Mouse (Mus musculus): ENCODE measurements around the gene Fbxl17. TPM values are rescaled to one million over a fixed set of nuclear protein-coding genes. Genes with fewer than 3 reads are reported as not detected.

The Fbxl17 gene
- polyA plus RNA-seq, 1 experiment from 2014 or later = 7.5 TPM

DNA sequence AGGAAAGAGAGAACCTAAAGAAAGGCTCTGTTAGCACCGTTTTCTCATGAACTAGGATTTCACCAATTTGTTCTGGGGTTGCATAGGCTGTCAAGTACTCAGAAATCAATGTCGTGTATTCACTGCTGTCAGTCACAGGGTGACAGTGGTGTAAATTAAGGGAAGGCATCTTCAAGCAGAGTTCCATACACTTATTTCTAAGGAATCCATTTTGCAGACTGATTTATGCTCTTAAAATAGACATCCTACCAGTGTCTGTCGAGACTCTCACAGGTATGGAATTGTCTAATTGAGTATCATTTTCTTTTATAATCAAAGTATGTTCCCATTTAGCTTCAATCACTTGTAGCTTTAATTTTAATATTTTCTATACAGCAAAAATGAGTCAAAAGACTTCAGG lies 189.8 kb downstream of the Fbxl17 start:
- Histone ChIP-seq H3K4me3 (replicated peaks) (no peak overlapping the region), H3K27me3 (no peaks in the 10 kb centered on the region), H3K36me3 (no peaks in the 10 kb centered on the region), H3K9me3 (peaks cover 6% of the 10 kb centered on the region; the same call in 1 of the 2 replicates), H3K9ac (replicated peaks) (no peak overlapping the region), H3K4me2 (no peak overlapping the region), H3K4me1 (replicated peaks) (0 out of 2 replicates have a peak, but pooled peaks cover 8% of the 10 kb centered on the region), H3K27ac (no peak overlapping the region)
- 72% methylated on average over 3 of the region's 3 CpGs for WGBS
- ATAC-seq (ENCODE audit: insufficient number of reproducible peaks, insufficient read depth, low FRiP score, low TSS enrichment, low read depth) = no peak

DNA sequence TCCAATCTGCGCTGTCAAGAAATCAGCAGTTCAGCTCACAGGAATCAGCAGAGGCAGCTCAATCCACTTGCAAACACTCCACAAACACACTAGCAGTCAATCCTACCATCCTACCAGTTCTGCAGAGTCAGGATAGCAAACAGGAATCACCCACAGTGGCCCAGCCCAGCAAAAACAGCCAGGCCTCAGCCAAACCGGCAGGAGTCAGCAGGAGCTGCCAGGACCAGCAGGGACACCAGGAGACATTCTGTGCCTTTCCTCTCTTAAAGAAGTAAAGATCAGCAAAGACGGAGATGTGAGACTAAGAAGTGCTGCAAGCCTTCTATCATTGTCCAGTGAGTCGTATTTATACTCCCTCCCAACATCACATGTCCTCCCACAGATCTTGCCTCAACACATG lies 196.0 kb downstream of the Fbxl17 start:
- Histone ChIP-seq H3K27me3 (no peaks in the 10 kb centered on the region), H3K27ac (no peak overlapping the region), H3K4me2 (no peak overlapping the region), H3K9me3 (no peaks in the 10 kb centered on the region), H3K4me3 (replicated peaks) (no peak overlapping the region), H3K9ac (replicated peaks) (no peak overlapping the region), H3K36me3 (no peaks in the 10 kb centered on the region), H3K4me1 (replicated peaks) (peaks cover 37% of the 10 kb centered on the region)
- no peak for ATAC-seq (ENCODE audit: insufficient number of reproducible peaks, insufficient read depth, low FRiP score, low TSS enrichment, low read depth)
- WGBS = 63% methylated on average over 4 of the region's 4 CpGs

DNA sequence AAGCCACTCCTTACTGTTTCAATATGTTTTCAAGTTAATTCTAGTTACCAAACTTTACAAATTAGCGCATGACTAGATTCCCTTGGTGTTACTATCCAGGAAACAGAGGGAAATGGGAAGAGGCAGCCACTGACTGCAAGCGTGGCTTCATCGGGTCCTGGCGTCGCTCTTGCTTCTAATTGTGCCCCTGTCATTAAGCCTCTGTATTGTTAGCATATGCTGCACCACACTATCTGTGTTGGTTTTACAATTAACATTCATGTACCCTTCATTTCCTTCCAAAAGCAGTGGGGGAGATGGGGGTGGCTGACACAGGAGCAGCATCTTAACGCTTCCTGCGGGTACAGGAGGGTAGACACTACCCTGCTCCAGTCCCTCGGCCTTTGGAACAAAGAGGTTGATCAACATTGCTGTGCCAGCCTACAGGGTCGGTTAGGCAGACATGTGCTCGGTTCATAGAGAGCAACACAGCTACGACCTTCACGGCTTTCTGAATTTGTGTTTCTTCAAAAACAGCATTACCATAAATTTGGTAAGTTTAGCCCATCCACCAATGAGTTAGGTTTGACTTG lies 197.9 kb downstream of the Fbxl17 start:
- H3K9me3 ChIP-seq = no peaks in the 10 kb centered on the region
- H3K4me2 ChIP-seq = no peak overlapping the region
- no peaks in the 10 kb centered on the region for H3K27me3 ChIP-seq
- WGBS = 71% methylated on average over 12 of the region's 12 CpGs
- no peak overlapping the region for H3K4me3 ChIP-seq (replicated peaks)
- H3K27ac ChIP-seq = no peak overlapping the region
- ATAC-seq (ENCODE audit: insufficient number of reproducible peaks, insufficient read depth, low FRiP score, low TSS enrichment, low read depth) = no peak
- H3K9ac ChIP-seq (replicated peaks) = no peak overlapping the region
- peaks cover 37% of the 10 kb centered on the region for H3K4me1 ChIP-seq (replicated peaks)
- no peaks in the 10 kb centered on the region for H3K36me3 ChIP-seq

DNA sequence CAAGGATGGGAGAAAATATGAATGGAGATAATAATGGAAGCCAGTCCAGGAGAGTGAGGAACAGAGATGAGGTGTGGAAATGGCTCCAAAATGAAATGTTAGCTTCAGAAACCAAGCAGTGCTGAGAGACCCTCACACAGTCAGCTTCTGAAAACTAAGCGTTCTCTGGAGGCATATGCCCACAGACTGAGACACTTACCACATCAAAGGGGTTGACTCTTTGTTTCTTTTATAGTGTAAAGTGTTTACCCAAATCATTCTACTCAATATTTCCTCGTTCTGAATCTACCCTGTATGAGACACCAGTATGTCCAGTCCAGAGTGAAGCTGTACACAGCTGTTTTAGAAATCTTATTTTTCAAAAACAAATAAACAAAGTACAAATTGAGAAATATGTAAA lies 204.3 kb downstream of the Fbxl17 start:
- no peak overlapping the region for H3K4me2 ChIP-seq
- no peak overlapping the region for H3K9ac ChIP-seq (replicated peaks)
- no peak overlapping the region for H3K4me3 ChIP-seq (replicated peaks)
- no peak overlapping the region for H3K27ac ChIP-seq
- no peaks in the 10 kb centered on the region for H3K27me3 ChIP-seq
- H3K4me1 ChIP-seq (replicated peaks) = peaks cover 8% of the 10 kb centered on the region; the same call in 1 of the 2 replicates
- no peaks in the 10 kb centered on the region for H3K9me3 ChIP-seq
- ATAC-seq (ENCODE audit: insufficient number of reproducible peaks, insufficient read depth, low FRiP score, low TSS enrichment, low read depth) = no peak
- 44% methylated on average over 2 of the region's 2 CpGs for WGBS
- no peaks in the 10 kb centered on the region for H3K36me3 ChIP-seq

DNA sequence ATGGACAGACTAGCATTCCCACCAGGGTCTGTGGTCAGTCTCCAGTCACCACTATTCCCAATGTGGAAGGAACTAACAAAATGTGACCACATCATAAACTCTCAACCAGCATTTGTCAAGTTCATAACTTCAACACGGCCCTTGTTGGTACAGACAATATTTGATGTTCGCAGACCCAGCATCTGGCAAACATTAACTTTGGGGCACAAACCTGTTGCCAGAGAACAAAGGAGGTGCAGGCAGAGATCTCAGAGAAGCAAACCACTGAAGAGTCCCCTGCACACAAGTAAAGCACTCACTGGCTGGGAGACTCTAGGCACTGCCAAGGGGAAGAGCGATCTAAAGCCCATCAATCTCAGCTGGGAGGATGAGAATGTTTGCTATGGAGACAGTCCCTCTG lies 204.9 kb downstream of the Fbxl17 start:
- H3K4me2 ChIP-seq = no peak overlapping the region
- H3K4me3 ChIP-seq (replicated peaks) = no peak overlapping the region
- peaks cover 8% of the 10 kb centered on the region; the same call in 1 of the 2 replicates for H3K4me1 ChIP-seq (replicated peaks)
- 35% methylated on average over 3 of the region's 3 CpGs for WGBS
- no peaks in the 10 kb centered on the region for H3K9me3 ChIP-seq
- no peaks in the 10 kb centered on the region for H3K36me3 ChIP-seq
- H3K27me3 ChIP-seq = no peaks in the 10 kb centered on the region
- H3K9ac ChIP-seq (replicated peaks) = no peak overlapping the region
- H3K27ac ChIP-seq = no peak overlapping the region
- no peak for ATAC-seq (ENCODE audit: insufficient number of reproducible peaks, insufficient read depth, low FRiP score, low TSS enrichment, low read depth)

DNA sequence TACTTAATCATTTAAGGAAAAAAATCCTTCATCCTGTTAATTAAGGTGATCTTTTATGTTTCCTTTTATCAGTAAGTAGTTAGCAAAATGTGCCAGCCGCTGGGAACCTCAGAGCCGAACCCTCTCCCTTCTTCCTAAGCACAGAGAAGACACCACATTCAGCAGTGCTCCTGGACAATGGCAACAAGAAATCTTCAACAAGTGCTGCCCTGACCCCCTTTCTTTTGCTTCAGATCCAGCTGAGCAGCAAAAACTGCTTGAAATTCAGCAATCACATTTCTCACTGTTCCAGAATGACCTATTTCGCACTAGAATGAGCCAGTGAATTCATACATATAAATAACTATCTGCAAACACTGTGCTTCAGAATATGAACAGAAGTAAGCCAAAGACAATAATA lies 205.8 kb downstream of the Fbxl17 start:
- no peak overlapping the region for H3K4me3 ChIP-seq (replicated peaks)
- no peaks in the 10 kb centered on the region for H3K27me3 ChIP-seq
- H3K36me3 ChIP-seq = no peaks in the 10 kb centered on the region
- no peak for ATAC-seq (ENCODE audit: insufficient number of reproducible peaks, insufficient read depth, low FRiP score, low TSS enrichment, low read depth)
- H3K27ac ChIP-seq = no peak overlapping the region
- H3K9ac ChIP-seq (replicated peaks) = no peak overlapping the region
- peaks cover 8% of the 10 kb centered on the region; the same call in 1 of the 2 replicates for H3K4me1 ChIP-seq (replicated peaks)
- 73% methylated on average over 3 of the region's 3 CpGs for WGBS
- H3K9me3 ChIP-seq = no peaks in the 10 kb centered on the region
- no peak overlapping the region for H3K4me2 ChIP-seq

DNA sequence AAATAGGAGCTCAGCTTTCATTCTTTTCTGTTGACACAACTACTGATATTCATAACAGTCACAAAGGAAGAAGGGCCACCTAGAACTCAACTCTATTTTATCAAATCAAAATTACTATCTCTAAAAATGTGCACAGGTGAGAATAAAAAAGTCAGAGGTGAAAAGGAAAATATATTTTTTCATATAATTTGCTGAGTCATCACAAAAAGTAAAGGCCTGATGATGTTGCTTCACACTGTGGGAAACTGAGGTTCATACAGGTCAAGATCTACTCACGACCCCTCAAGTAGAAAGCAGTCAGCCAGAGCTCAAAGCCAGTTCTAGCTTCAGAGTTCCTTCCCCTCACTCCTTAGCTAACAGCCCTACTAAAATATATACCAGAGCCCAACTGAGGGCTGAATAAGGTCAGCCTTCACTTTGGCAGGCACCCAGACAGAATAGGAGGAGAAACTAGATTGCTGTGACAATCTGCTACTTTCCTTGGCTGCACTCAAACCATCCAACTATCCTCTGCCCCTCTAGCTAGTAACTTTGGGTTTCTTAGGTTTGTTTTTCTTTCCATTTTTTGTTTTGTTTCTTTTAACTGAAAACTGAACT lies 210.4 kb downstream of the Fbxl17 start:
- no peak for ATAC-seq (ENCODE audit: insufficient number of reproducible peaks, insufficient read depth, low FRiP score, low TSS enrichment, low read depth)
- Histone ChIP-seq H3K9ac (replicated peaks) (no peak overlapping the region), H3K4me2 (no peak overlapping the region), H3K4me3 (replicated peaks) (no peak overlapping the region), H3K4me1 (replicated peaks) (peaks cover 5% of the 10 kb centered on the region), H3K27ac (no peak overlapping the region), H3K9me3 (no peaks in the 10 kb centered on the region), H3K36me3 (no peaks in the 10 kb centered on the region), H3K27me3 (no peaks in the 10 kb centered on the region)
- WGBS = 85% methylated on average over 1 of the region's 1 CpGs

DNA sequence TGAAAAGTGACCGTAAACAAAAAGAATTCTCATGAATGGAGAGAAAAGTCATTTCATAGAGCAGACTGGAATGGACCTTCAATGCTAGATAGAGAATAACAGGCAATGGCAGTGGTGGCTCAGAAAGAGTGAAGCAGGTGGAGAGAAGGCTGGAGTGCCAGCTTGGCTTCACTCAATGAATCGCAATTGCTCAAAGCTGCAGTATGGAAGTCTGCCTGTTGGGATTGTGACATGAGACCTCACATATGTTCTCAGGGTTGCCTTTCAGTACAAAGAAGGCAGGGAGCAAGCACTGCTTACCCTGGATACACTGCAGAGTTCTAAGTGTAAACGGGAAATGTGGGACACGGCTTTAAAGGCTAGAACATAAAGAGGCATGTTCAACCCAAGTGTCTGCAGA lies 211.0 kb downstream of the Fbxl17 start:
- ATAC-seq (ENCODE audit: insufficient number of reproducible peaks, insufficient read depth, low FRiP score, low TSS enrichment, low read depth) = no peak
- H3K9ac ChIP-seq (replicated peaks) = no peak overlapping the region
- peaks cover 5% of the 10 kb centered on the region for H3K4me1 ChIP-seq (replicated peaks)
- H3K9me3 ChIP-seq = no peaks in the 10 kb centered on the region
- no peaks in the 10 kb centered on the region for H3K27me3 ChIP-seq
- WGBS = 97% methylated on average over 4 of the region's 4 CpGs
- no peak overlapping the region for H3K4me3 ChIP-seq (replicated peaks)
- no peak overlapping the region for H3K4me2 ChIP-seq
- no peak overlapping the region for H3K27ac ChIP-seq
- H3K36me3 ChIP-seq = no peaks in the 10 kb centered on the region

DNA sequence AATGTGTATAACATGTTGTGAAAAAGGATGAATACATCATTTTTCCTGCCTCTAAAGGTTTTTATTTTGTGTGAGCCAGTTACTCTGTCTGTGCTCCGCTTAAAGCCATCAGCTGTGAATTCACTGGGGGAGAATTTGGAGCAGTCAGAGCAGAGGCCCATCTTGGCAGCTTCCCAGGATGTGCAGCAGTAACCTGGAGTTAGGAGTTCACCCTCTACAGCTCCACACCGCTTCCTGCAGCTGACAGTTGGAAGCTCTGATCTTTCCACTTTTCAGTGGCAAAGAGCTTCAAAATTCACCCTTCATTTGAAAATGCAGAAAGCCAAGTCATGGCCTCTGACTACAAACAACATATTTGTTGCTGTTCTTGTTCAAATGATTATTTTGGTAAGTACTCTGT lies 212.4 kb downstream of the Fbxl17 start:
- WGBS = 54% methylated on average over 2 of the region's 2 CpGs
- Histone ChIP-seq H3K4me2 (no peak overlapping the region), H3K4me1 (replicated peaks) (peaks cover 5% of the 10 kb centered on the region), H3K36me3 (no peaks in the 10 kb centered on the region), H3K9ac (replicated peaks) (no peak overlapping the region), H3K27ac (no peak overlapping the region), H3K9me3 (no peaks in the 10 kb centered on the region), H3K4me3 (replicated peaks) (no peak overlapping the region), H3K27me3 (no peaks in the 10 kb centered on the region)
- ATAC-seq (ENCODE audit: insufficient number of reproducible peaks, insufficient read depth, low FRiP score, low TSS enrichment, low read depth) = no peak

DNA sequence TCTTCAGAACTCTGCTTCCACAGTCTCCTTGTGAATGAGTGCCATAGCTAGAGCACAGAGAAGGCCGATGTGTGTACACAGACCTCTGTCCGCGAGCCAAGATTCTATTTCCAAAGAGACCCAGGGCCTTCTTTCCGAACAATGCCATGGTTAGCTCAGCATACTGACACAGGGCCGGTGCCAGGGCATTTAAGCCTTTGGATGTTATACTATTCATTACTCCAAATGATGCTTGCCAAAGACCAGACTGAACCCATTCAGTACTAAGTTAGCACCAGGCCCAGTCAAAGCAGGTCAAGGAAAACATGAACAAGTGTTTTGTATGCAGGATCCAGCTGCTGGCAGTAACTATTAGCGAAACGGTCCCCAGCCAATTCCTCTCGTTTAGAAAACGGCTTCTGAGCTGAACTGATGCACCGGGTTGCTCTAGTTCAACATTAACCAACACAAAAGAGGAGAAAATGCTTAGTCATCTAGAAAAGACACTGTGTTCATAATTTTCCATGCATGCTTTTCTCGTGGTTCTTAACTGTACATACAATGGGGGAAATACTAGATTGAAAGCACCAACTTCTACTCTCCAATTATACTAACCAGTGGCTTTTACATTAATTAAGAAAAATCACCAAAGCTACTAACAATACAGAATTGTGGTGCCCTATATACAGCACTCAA lies 214.4 kb downstream of the Fbxl17 start:
- Histone ChIP-seq H3K9me3 (no peaks in the 10 kb centered on the region), H3K4me2 (no peak overlapping the region), H3K36me3 (no peaks in the 10 kb centered on the region), H3K4me1 (replicated peaks) (peaks cover 5% of the 10 kb centered on the region), H3K27ac (no peak overlapping the region), H3K27me3 (no peaks in the 10 kb centered on the region), H3K9ac (replicated peaks) (no peak overlapping the region), H3K4me3 (replicated peaks) (no peak overlapping the region)
- no peak for ATAC-seq (ENCODE audit: insufficient number of reproducible peaks, insufficient read depth, low FRiP score, low TSS enrichment, low read depth)
- WGBS = 79% methylated on average over 11 of the region's 11 CpGs

DNA sequence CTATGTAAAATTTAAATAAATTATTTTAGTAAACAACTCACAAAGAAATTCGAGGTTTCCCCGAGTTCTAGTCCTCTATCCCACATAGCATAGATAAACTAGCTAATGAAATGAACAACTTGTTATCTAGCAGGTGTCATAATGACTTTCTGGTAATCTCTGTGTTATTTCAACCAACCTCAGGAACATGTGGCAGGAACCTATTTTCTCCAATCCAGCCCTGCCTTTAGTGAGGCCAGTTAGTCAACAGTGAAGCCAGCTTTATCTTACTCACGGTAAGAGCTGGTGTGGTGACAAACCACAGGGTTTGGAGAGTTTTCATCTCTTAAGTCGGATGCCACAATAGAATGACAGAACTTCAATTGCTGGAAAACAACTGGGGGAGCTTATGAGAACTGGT lies 215.7 kb downstream of the Fbxl17 start:
- no peak overlapping the region for H3K4me2 ChIP-seq
- H3K9ac ChIP-seq (replicated peaks) = no peak overlapping the region
- H3K4me1 ChIP-seq (replicated peaks) = peaks cover 11% of the 10 kb centered on the region
- H3K4me3 ChIP-seq (replicated peaks) = no peak overlapping the region
- H3K9me3 ChIP-seq = no peaks in the 10 kb centered on the region
- H3K27me3 ChIP-seq = no peaks in the 10 kb centered on the region
- no peak overlapping the region for H3K27ac ChIP-seq
- ATAC-seq (ENCODE audit: insufficient number of reproducible peaks, insufficient read depth, low FRiP score, low TSS enrichment, low read depth) = no peak
- WGBS = 81% methylated on average over 4 of the region's 4 CpGs
- H3K36me3 ChIP-seq = no peaks in the 10 kb centered on the region

Data from limb, embryonic 12.5 days (tissue).